Mouse (Mus musculus): ENCODE measurements around the gene Znrf4.
"Not testable (repeated sequence)": the region's sequence is repeated elsewhere in the genome, so short reads cannot be mapped to it uniquely, and the experiment has no call there.

The Znrf4 gene

DNA sequence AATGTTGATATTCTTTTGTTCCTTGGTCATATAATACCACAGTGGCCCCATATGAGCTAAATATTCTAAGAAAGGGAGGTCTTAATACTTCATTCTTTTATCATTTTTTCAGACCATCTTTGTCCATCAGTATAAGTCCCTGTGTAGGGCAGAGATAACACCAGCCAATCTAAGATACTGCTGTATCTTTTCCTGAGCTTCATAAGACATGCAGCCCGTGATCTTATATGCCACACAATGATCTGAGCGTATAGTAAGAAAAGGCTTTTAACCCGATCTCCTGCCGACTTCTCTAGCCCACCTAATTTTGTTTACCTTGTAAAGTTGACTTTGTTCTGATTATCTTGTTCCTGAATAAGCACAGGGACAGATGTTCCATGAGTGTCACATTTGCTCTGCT, 12.7 kb upstream of the Znrf4 start:
- no peak for DNase-seq (ENCODE audit: low spot score)

DNA sequence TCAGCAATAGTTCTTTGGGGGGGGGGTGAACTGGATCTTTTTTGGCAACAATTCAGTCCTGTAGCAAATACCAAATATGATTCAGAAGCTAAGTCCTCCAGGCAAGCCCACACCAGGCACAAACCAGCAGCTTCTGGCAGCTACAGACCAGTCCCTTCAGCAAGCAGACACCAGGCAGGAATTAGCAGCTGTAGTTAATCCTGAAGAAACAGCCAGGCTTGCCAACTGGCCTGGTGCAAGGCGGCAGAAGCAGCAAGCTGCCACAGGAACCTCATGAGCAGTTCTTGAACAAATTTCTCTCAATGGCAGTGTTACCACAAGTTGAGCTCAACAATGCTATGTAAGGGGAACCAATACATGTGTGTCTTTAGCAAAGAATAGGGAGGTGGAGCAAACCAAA, 10.5 kb upstream of the Znrf4 start:
- DNase-seq (ENCODE audit: low spot score) = no peak

DNA sequence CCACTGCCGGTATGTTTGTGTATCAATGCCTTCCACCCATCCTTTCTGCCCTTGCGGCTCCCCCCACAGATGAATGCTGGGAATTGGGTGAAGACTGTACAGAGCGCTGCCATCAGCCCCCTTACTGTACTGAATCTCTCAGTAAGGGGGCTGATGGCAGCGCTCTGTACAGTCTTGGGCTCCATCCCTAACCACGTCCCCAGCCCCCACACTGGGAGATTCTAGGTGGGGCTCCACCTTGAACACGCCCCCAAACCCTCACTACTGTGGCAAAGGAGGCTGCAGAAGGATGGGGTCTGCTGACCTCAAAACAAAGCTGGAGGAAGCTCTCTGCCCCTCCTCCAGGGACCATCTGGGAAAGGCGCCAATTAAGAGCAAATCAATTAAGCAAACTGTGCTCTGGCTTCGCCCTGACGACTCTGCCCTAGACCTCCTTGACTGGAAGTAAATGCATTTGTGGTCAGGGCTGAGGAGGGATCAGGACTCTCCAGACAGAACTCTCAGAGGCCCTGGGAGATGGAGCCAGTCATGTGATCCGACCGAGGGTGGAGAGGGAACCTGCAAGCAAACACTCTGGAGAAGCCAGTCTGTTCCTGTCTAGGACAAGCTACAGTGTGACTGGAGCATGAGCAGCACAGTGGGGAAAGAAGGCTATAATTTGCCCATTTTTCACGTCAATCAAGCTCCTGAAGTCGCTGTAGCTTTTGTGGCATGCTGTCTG, 3.6 kb upstream of the Znrf4 start:
- no peak for DNase-seq (ENCODE audit: low spot score)

DNA sequence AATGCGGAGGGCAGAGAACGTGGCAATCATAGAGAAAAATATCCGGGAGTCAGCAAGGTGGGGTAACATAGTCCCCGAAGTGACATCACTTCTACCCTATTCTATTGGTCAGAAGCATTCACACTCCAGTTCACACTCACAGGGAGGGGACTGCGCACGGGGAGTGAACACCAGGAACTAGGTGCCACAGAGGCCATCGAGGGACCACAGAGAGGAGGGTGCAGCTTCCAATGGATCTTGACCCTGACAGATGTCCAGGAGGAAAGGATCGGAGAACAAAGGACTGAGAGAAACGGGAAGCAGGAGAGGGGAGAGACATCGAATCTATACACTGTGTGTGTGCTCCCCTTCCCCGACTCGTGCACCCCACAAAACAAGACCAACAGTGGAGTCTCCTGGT, 2.7 kb upstream of the Znrf4 start:
- no peak for DNase-seq (ENCODE audit: low spot score)

DNA sequence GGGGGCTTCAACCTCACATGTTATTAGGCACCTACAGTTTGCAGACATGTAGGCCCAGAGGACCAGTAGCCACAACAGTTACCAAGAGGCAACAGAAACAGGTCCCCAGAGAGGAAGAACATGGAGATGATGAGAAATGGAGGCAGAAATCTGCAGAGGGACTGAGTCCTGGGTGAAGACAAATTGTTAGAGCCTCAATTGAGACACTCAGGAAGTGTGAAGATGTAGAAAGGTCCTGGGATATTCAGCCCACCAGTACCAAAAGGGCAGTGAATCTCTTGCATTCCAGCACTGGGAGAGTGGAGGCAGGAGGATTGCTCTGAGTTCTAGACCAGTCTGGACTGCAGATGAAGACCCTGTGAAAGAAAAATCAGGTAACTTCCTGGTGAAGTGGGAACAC, 2.1 kb upstream of the Znrf4 start:
- no peak for DNase-seq (ENCODE audit: low spot score)

DNA sequence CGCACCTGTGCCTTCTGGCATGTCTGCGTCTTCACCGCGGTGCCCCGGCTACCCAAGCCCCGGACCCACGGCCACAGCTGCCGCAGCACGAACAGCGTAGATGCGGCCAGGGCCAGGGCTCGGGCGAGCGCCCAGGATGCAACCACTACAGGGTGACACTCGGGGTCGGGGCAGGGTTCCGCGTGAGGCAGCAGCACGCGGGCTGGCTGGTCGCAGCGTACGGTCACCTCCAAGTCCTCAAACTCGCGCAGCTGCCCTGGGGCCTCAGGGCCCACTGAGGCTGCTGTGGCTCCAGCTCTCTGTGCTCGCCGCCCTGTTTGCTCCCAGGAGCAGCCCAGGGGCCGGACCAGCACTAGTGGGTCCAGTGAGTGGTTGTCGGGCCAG, 532 bp downstream of the Znrf4 start:
- no peak for DNase-seq (ENCODE audit: low spot score)

DNA sequence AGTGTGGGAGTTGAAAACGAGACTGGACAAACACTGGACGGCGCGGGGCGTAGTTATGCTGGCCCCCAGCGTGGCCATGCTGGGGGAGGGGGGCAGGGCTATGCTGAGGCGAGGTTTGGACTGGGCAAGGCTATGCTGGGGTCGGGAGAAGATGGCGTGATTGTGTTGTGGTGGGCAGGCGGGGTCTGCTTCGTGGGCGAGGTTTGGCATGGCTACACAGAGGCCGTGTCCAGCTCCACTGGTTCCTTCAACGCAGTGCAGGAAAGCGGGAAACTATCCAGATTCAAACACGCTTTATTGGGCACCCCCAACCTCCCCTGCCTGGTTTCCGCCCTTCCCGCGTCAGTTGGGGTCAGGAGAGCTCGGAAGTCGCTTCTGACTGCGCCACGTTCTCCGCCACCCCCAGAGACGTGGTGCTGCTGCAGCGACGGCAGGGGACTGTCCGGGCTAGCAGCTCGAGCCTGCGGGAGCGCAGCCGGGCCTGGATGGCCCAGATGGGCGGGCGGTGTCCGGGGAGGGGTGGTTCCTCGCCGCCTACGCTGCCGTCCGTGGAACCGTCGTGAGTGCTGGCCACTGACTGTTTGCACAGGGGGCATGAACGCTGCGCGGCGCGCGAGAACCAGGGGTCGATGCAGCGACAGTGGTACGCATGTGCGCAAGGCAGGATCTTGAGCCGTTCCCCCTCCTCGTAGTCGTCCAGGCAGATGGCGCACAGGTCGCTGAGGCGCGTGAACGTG, 1.1 kb downstream of the Znrf4 start:
- no peak for DNase-seq (ENCODE audit: low spot score)

DNA sequence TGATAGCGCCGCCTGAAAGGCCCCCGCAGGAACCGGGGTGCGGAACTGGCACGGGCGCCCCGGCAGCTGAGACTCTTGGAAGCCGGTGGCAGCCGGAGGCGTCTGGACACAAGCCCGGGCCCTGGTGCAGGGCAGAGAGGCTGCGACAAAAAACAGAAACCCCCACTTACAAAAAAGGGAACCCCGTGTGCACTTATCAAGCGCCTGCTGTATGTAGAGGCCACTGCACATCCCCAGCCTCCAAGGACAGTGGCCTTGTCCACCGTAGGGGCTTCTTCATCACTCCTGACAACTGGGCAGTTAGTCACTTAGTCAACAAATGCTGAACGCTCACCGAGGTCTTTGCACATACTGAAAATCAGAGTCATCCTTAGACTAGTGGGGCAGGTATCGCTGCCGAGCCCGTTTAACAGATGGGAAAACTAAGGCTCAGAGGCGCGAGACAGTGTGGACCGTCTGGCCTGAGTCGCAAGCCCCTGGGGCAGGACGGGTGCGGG, 1.7 kb downstream of the Znrf4 start:
- DNase-seq (ENCODE audit: low spot score) = no peak

DNA sequence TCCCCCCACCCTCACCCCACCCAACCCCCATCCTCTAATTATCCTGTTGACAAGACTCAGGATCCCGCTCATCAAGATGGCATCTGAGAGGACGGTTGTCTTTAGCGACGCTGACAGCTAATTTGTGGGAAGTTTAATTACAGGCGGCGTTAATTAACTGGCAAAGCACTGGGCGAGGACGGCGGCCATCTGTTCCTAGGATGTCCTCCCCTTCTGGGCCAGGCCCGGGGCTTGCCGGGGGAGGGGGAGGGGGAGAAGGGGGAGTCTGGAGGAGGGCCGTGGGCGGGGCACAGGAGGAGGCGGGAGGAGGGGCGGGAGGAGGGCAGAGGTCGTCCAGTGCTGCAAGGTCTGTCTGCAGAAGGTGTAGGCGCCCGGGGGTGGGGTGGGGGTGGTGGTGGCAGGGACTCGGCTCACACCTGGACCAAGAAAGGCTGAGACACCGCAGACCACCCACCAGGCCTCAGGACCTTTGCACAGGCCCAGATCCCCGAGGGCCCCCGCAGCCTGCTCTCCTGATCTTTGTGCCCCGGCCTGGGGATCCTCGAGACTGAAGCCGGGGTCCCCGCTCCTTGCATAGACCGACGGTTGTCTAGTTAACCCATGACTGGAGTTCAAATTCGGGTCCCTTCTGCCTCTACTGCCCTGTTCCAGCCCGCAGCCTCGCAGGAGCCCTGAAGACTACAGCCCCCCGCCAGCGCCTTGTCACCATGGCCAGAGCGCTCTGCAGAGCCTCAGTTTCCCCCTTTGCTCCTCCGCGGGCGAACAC, 2.3 kb downstream of the Znrf4 start:
- DNase-seq (ENCODE audit: low spot score) = no peak

DNA sequence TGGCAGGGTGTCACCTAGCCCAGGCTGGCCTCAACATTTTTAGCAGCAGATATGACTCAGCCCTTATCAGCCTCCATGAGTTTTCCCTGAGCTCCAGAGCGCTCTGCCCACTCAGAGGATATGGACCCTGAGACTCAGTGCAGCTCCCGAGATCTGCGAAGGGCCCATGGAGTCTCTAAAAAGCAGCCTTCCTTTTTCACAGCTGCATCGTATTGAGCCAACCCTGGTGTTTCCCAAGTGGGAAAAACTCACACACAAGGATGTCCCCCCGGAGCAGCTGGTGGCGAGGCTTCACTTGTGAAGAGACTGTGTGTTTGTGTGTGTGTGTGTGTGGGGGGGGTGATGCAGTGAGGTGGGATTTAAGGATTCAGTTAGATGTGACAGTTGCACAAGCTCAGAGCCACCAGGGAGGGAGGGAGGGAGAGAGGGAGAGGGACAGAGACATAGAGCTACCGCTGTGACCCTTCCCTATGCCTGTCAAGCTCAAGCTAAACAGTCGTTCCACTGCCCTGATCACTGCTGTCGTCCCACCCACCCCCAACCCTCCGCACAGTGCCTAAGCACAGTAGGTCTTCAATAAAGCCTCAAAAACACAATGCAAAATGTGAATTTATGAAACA, 3.1 kb downstream of the Znrf4 start:
- no peak for DNase-seq (ENCODE audit: low spot score)

DNA sequence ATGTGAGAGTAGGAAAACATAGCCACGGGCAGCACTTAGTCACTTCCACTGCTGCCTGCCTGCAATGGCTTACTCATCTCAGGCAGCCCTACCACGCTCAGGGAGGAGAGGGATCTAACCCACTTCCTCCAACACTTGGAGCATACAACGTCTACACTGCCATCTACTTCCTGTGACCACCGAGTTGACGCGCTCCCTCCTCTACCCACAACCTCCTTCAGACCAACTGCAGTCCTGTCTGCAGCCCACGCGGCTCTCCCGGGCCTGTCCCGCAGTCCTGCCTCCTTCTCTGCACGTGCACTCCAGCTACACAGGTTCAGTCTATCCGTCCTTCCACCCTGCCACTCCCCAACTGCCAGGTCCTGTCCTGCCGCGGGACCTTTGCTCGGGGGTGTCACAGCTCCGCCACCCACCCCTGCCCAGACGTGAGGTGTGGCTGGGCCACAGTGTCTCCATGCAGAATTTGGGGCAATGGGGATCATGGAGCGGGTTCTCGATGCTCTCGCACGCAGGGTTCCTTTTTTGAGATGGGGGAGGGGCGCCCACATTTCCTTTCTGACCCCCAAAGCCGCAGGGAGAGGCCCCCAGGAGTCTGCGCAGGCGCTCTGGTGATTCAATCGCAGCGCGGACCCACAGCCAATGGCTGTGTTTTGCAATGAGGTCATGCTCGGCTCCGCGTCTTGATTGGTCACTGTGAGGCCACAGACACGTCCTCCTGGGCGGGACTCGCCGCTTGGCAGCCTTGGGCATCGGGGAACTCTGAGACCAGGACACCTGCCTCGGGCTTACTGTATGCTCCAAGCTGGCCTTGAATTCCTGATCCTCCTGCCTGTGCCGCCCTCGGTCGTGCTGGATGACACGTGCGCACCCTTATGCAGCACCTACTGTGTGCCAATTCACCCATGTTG, 4.8 kb downstream of the Znrf4 start:
- peak; percentile 90 for DNase-seq (ENCODE audit: low spot score)

DNA sequence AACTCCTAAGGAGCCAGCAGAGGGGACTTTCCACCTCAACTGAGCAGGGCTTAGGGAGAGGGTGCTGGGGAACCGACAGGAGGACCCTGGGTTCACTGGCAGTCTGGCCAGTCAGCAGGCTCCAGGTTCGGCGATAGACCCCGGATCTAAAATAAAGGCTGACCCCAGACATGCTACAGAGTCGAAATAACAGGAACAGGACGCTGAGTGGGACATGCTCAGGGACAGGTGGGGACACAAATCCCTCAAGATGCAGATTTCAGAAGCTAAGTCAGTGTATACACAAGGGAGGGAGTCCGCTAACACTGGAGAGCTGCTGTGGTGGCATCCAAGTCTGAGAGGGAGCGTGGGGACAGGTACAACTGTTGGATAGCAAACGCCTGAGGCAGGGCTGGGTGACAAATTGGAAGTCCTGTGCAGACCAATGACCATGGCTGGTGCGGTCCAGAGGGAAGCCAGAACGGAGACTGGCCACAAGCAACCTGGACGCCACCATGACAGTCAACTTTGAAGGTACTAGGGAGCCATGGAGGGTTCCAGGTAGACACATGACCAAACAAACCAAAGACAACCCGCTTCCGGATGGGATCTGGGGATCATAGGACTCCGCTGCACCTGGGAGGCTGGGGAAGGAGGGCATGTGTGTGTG, 5.7 kb downstream of the Znrf4 start:
- no peak for DNase-seq (ENCODE audit: low spot score)

DNA sequence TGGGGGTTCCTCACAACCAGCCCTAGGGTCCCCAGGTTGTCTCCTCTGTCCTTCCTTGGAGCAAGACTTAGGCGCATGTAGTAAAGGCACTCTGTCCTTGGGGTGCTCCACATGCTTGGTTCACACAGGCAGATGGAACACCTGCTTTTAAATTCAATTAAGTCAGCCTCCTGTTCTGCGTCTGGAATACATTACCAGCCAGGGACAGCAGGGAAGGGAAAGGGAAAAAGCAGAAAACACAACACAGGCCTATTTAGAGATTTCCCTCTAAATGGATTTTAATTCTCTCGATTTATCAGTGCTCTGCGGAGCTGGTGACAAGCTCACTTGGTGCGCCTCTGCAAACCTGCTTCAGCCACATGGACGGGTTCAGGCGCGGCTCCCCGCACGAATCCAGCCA, 6.8 kb downstream of the Znrf4 start:
- DNase-seq (ENCODE audit: low spot score) = no peak

DNA sequence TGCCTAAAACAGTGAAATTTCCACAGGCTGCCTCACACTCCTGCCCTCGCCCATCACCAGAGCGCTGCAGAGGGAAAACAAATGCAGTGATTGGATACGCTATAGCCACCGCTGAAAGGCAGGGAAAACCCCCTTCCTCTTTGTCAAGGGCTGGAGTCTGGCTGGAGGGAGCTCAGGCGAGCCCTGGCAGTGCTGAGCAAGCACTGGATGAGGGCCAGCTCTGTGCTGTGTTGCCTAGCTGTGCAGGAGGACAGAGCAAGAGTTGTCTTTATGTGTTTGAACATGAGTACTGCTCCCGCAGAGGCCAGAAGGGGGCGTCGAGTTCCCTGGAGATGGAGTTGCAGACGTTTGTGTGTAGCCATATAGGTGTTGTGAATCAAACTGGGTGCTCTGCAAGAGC, 9.7 kb downstream of the Znrf4 start:
- DNase-seq (ENCODE audit: low spot score) = no peak

DNA sequence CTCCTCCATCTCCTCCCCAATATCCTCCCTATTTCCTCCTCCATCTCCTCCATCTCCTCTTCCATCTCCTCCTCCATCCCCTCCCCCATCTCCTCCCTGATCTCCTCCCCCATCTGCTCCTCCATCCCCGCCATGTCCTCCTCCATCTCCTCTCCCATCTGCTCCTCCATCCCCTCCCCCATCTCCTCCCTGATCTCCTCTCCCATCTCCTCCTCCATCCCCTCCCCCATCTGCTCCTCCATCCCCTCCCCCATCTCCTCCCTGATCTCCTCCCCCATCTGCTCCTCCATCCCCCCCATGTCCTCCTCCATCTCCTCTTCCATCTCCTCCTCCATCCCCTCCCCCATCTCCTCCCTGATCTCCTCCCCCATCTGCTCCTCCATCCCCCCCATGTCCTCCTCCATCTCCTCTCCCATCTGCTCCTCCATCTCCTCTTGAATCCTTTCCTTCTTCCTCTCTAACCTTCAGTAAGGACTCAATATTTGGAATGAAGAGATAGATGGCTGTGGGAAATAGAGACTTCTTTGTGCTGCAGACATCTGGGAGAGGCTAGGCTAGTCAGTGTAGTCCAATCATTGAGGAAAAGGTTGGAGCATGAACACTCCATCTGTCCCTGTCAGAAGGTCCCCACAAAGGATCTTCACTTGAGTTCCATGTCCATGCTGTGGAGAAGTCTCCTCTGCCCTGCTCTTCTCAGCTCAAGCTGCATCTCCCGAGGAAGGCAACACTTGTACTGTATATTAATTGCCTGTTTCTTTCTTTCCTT, 10.4 kb downstream of the Znrf4 start:
- DNase-seq (ENCODE audit: low spot score) = not testable (repeated sequence)

DNA sequence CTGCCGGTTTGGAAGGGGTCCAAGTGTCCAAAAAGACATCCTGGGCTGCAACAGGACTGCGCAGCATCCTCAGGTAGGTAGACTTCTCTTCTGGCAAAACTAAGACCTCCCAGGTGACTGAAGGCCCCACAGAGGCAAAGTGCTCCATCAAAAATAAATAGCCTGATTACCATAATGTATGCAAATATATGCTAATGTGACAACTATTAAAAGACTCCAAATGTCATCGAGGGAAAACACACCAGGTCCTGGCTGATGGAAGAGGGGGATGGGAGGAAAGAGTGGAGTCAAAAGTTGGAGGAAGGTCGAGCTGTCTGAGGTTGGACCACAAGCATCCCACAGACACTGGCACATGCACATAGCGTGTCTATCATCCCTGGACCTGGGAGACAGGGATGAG, 13.0 kb downstream of the Znrf4 start:
- no peak for DNase-seq (ENCODE audit: low spot score)

DNA sequence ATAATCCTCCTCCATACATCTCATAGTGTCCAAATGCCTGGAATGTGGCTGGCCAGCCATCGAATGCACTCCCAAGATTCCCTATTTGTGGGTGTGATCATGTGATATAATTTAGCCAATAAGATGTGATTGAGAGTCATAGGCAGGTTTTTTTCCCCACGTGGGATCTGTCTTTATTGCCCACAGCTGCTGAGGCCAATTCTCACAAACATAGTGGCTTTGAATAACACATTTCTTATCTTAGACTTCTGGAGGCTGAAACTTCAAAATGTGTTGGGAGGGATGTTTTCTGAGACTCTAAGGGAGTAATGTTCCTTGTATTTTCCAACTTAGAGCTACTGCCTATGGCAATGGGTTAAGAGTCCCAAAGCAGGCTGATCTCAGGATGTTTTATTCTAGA, 17.8 kb downstream of the Znrf4 start:
- no peak for DNase-seq (ENCODE audit: low spot score)

DNA sequence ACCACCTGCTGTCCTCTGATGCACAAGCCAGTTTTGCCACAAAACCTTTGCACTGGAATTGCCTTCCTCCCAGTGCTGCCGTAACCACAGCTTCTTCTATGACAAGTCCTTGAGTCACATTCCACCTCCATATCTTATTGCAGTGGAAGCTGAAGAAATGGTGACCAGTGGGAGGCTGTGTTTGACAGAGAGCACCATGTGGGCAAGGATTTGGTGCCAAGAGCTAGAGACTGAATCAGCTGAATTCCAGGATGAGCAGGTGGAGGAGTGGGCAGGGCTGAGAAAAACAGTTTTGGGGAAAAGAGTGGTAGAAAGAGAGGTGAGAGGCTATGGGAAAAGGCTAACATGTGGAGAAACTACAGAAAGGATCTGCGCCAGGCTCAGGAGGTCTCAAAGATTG, 18.4 kb downstream of the Znrf4 start:
- no peak for DNase-seq (ENCODE audit: low spot score)

DNA sequence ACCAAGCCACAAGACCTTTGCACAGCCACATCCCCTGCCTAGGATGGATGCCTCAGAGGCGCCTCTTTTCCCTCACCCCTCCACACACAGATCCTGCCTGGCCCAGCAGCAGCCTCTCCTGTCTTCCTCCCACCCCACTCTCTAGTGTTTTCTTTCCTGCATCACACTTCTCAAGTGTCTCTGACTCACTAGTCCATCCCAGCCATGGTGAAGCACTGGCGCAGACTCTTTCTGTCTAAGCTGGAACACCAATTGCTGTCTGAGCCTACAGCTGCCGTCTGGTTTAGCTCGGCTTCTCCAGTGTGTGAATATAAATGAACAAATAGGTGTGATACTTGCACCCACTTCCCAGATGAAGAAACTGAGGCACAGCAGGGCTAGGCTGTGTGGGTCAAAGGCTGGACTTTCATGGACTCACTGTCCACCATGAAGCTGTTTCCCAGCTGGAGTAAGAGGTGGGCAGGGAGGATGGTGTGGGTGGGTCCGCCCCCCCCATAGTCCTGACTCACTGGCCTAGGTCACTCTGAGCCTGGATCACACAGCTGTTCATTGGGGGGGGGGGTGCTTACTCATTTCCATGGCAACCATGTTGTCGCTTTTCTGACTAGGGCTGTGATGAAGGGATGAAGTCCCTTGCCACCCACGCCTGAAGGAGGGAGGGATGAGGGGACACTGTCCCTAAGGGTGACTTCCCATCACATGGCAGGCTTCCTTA, 21.6 kb downstream of the Znrf4 start:
- DNase-seq (ENCODE audit: low spot score) = no peak

DNA sequence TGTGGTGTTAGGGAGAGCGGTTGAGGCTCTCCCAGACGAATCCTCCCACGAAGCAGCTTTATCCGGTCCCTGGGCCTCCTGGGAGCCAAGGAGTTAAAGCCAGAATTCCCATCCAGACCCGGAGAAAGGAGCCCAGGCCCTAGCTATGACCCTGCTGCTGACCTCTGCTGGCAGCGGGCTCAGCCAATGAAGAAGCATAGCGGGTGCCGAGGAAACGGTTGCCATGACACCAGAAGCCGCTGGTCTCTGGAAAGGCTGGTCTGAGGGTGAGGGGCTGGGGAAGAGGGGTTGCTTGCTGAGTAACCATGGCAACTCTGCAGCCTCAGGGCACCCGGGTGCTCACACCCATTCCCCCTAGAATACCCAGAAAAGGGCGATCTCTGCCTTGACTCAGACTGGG, 24.2 kb downstream of the Znrf4 start:
- DNase-seq (ENCODE audit: low spot score) = no peak
